Mouse (Mus musculus): ENCODE results near the gene Ptprg. TPM values are rescaled to one million over a fixed set of nuclear protein-coding genes. Genes with fewer than 3 reads are reported as not detected.

The Ptprg gene
- total and polyA plus RNA-seq, 3 experiments, result not detected

- Histone ChIP-seq H3K4me1 (ENCODE audit: control insufficient read depth in 1 of 2, insufficient read depth in 2 of 2, low read length in 2 of 2) (no peaks in the 10 kb centered on the region), H3K36me3 (ENCODE audit: control insufficient read depth in 1 of 2, insufficient read depth in 2 of 2, low read length in 2 of 2) (no peaks in the 10 kb centered on the region), H3K9me3 (replicated peaks; ENCODE audit: insufficient read depth, low read length) (no peaks in the 10 kb centered on the region), H3K9ac (ENCODE audit: control insufficient read depth, low read depth, low read length, poor library complexity, severe bottlenecking) (no peak overlapping the region), H3K27ac (ENCODE audit: control insufficient read depth, low read depth, low read length) (no peak overlapping the region), H3K79me2 (ENCODE audit: control insufficient read depth, insufficient read depth, low read length, poor library complexity) (no peaks in the 10 kb centered on the region), H3K4me3 (ENCODE audit: control insufficient read depth in 1 of 2, insufficient read depth in 1 of 2, low read depth in 2 of 2, low read length in 2 of 2) (no peak overlapping the region), H3K27me3 (ENCODE audit: control insufficient read depth in 1 of 2, insufficient read depth in 2 of 2, low read length in 2 of 2) (no peaks in the 10 kb centered on the region)
- no peak for DNase-seq (ENCODE audit: low read depth, low spot score)
- TF ChIP-seq ZKSCAN1 (IDR thresholded peaks at IDR 0.05; ENCODE audit: low read depth, low read length) (no peak), MAX (IDR thresholded peaks at IDR 0.05; ENCODE audit: low read length) (no peak)
Measured at GRCm38 (mm10) chr14:11710410-11711122, 157.2 kb downstream of the Ptprg start.

- no peak for DNase-seq (ENCODE audit: low read depth, low spot score)
- TF ChIP-seq ZNF384 (IDR thresholded peaks at IDR 0.05; ENCODE audit: low read depth, low read length), result no peak
- TF ChIP-seq UBTF (IDR thresholded peaks at IDR 0.05; ENCODE audit: borderline replicate concordance, insufficient read depth, low read depth, low read length), result no peak
- TF ChIP-seq EP300 (IDR thresholded peaks at IDR 0.05; ENCODE audit: low read depth in 1 of 2, low read length in 2 of 2), result no peak
- no peak for TF ChIP-seq CHD1 (IDR thresholded peaks at IDR 0.05; ENCODE audit: low read depth, low read length)
- TF ChIP-seq MXI1 (IDR thresholded peaks at IDR 0.05; ENCODE audit: low read depth, low read length), result no peak
- no peak for TF ChIP-seq CHD2 (IDR thresholded peaks at IDR 0.05; ENCODE audit: low read length)
- TF ChIP-seq ZC3H11A (IDR thresholded peaks at IDR 0.05; ENCODE audit: low read depth, low read length), result no peak
Measured at GRCm38 (mm10) chr14:11712146-11712545, 158.8 kb downstream of the Ptprg start.

GRCm38 (mm10) chr14:11716230-11716629 is 162.9 kb downstream of the Ptprg start:
- no peaks in the 10 kb centered on the region for H3K79me2 ChIP-seq (ENCODE audit: control insufficient read depth, insufficient read depth, low read length, poor library complexity)
- DNase-seq (ENCODE audit: low read depth, low spot score), result no peak
- H3K27me3 ChIP-seq (ENCODE audit: control insufficient read depth in 1 of 2, insufficient read depth in 2 of 2, low read length in 2 of 2), result no peaks in the 10 kb centered on the region
- no peaks in the 10 kb centered on the region for H3K9me3 ChIP-seq (replicated peaks; ENCODE audit: insufficient read depth, low read length)
- no peak overlapping the region for H3K27ac ChIP-seq (ENCODE audit: control insufficient read depth, low read depth, low read length)
- no peak overlapping the region for H3K9ac ChIP-seq (ENCODE audit: control insufficient read depth, low read depth, low read length, poor library complexity, severe bottlenecking)
- TF ChIP-seq ELF1 (IDR thresholded peaks at IDR 0.05; ENCODE audit: low read depth, low read length) (no peak), MYB (IDR thresholded peaks at IDR 0.05; ENCODE audit: low read depth, low read length) (no peak), UBTF (IDR thresholded peaks at IDR 0.05; ENCODE audit: borderline replicate concordance, insufficient read depth, low read depth, low read length) (no peak), RCOR1 (IDR thresholded peaks at IDR 0.05; ENCODE audit: low read depth, low read length) (no peak), ZKSCAN1 (IDR thresholded peaks at IDR 0.05; ENCODE audit: low read depth, low read length) (no peak), MAFK (IDR thresholded peaks at IDR 0.05; ENCODE audit: borderline replicate concordance, low read depth, low read length) (no peak), USF2 (IDR thresholded peaks at IDR 0.05; ENCODE audit: borderline replicate concordance in 1 of 2, insufficient read depth in 1 of 2, low read depth in 1 of 2, low read length in 2 of 2) (no peak), TCF12 (IDR thresholded peaks at IDR 0.05; ENCODE audit: low read depth, low read length) (no peak), TAL1 (IDR thresholded peaks at IDR 0.05; ENCODE audit: low read length) (no peak), E2F4 (IDR thresholded peaks at IDR 0.05; ENCODE audit: borderline replicate concordance, low read depth, low read length) (no peak), MYC (IDR thresholded peaks at IDR 0.05; ENCODE audit: low read depth, low read length) (no peak), POLR2AphosphoS5 (IDR thresholded peaks at IDR 0.05; ENCODE audit: borderline replicate concordance, low read depth, low read length) (no peak), POLR2AphosphoS2 (IDR thresholded peaks at IDR 0.05; ENCODE audit: low read length) (no peak), ZMIZ1 (IDR thresholded peaks at IDR 0.05; ENCODE audit: low read depth, low read length) (no peak), MAZ (IDR thresholded peaks at IDR 0.05; ENCODE audit: low read depth, low read length) (no peak)
- no peaks in the 10 kb centered on the region for H3K36me3 ChIP-seq (ENCODE audit: control insufficient read depth in 1 of 2, insufficient read depth in 2 of 2, low read length in 2 of 2)
- H3K4me1 ChIP-seq (ENCODE audit: control insufficient read depth in 1 of 2, insufficient read depth in 2 of 2, low read length in 2 of 2), result no peaks in the 10 kb centered on the region
- H3K4me3 ChIP-seq (ENCODE audit: control insufficient read depth in 1 of 2, insufficient read depth in 1 of 2, low read depth in 2 of 2, low read length in 2 of 2), result no peak overlapping the region

More at GRCm38 (mm10) chr14:11712146-11712545, 158.8 kb downstream of the Ptprg start:
- Histone ChIP-seq H3K9ac (ENCODE audit: control insufficient read depth, low read depth, low read length, poor library complexity, severe bottlenecking) (no peak overlapping the region), H3K4me3 (ENCODE audit: control insufficient read depth in 1 of 2, insufficient read depth in 1 of 2, low read depth in 2 of 2, low read length in 2 of 2) (no peak overlapping the region), H3K79me2 (ENCODE audit: control insufficient read depth, insufficient read depth, low read length, poor library complexity) (no peaks in the 10 kb centered on the region), H3K9me3 (replicated peaks; ENCODE audit: insufficient read depth, low read length) (no peaks in the 10 kb centered on the region), H3K27me3 (ENCODE audit: control insufficient read depth in 1 of 2, insufficient read depth in 2 of 2, low read length in 2 of 2) (no peaks in the 10 kb centered on the region), H3K27ac (ENCODE audit: control insufficient read depth, low read depth, low read length) (no peak overlapping the region), H3K36me3 (ENCODE audit: control insufficient read depth in 1 of 2, insufficient read depth in 2 of 2, low read length in 2 of 2) (no peaks in the 10 kb centered on the region), H3K4me1 (ENCODE audit: control insufficient read depth in 1 of 2, insufficient read depth in 2 of 2, low read length in 2 of 2) (no peaks in the 10 kb centered on the region)
